Mouse (Mus musculus) lung, postnatal 0 days (tissue): ENCODE measurements around the gene Actn1. TPM values are rescaled to one million over a fixed set of nuclear protein-coding genes. Genes with fewer than 3 reads are reported as not detected.

Experiments
- ATAC-seq: fragments of 200-750 bp; cut with Nextera tagmentation; 2 replicates; pipeline ENCODE4 v1.8.0; 2017; ENCODE audit warnings: moderate library complexity
- DNase-seq: peaks from one replicate; pipeline ENCODE4 v3.0.0-alpha.2; 2016; ENCODE audit warnings: low spot score
- H3K27ac ChIP-seq: fragments of 300-500 bp; sonication (generic); 2 replicates; pipeline ENCODE4 v1.5.1; 2014; ENCODE audit warnings: antibody characterized with exemption, mild to moderate bottlenecking, low read length, mixed read lengths
- H3K27me3 ChIP-seq: fragments of 300-500 bp; sonication (generic); replicated peaks from 2 replicates; pipeline ENCODE4 v1.6.1; 2014; ENCODE audit warnings: low read length, mixed read lengths; ENCODE audit not compliant: insufficient read depth
- H3K36me3 ChIP-seq: fragments of 300-500 bp; sonication (generic); 2 replicates; pipeline ENCODE4 v1.6.1; 2014; ENCODE audit warnings: low read length, mixed read lengths; ENCODE audit not compliant: insufficient read depth
- H3K4me1 ChIP-seq: fragments of 300-500 bp; sonication (generic); 2 replicates; pipeline ENCODE4 v1.6.1; 2014; ENCODE audit warnings: antibody characterized with exemption, low read depth, low read length, mixed read lengths; ENCODE audit not compliant: insufficient read depth
- H3K4me2 ChIP-seq: fragments of 300-500 bp; sonication (generic); replicated peaks from 2 replicates; pipeline ENCODE4 v1.6.1; 2014; ENCODE audit warnings: low read depth, mild to moderate bottlenecking, low read length, moderate library complexity, mixed read lengths
- H3K4me3 ChIP-seq: fragments of 300-500 bp; sonication (generic); 2 replicates; pipeline ENCODE4 v1.5.1; 2014; ENCODE audit warnings: low read depth, low read length
- H3K9ac ChIP-seq: fragments of 300-500 bp; sonication (generic); replicated peaks from 2 replicates; pipeline ENCODE4 v1.6.1; 2014; ENCODE audit warnings: low read depth, mild to moderate bottlenecking
- H3K9me3 ChIP-seq: fragments of 300-500 bp; sonication (generic); 2 replicates; pipeline ENCODE4 v1.6.1; 2016; ENCODE audit warnings: low read length, mixed read lengths
- CTCF ChIP-seq: IDR thresholded peaks from 2 replicates; pipeline ENCODE4 v1.5.1; 2016; ENCODE audit warnings: antibody characterized with exemption, mild to moderate bottlenecking
- EP300 ChIP-seq: IDR thresholded peaks from 2 replicates; pipeline ENCODE4 v1.6.1; 2016; ENCODE audit warnings: antibody characterized with exemption, mild to moderate bottlenecking, control low read depth
- WGBS: fragments of 180-500 bp; shearing (Covaris S2); extraction: QIAGEN DNeasy Blood & Tissue Kit; methylation state at CpG from one replicate; pipeline ENCODE4 v1.1.7; 2014; 5-methylcytosine and 5-hydroxymethylcytosine counted together
- polyA plus RNA-seq: library from polyadenylated mRNA; unstranded; fragments of >200 nt; fragmentation: Nextera tagmentation; extraction: Ambion mirVana; gene quantifications from 2 replicates; pipeline ENCODE4 v1.2.1, GENCODE M21; 2015

Actn1 gene
- polyA plus RNA-seq, 1 experiment from 2014 or later, result 30.0 TPM

- Histone ChIP-seq H3K36me3 (no peaks in the 10 kb centered on the region), H3K4me3 (no peak overlapping the region), H3K27ac (no peak overlapping the region), H3K9ac (no peak overlapping the region), H3K4me1 (no peaks in the 10 kb centered on the region; the same call in 1 of the 2 replicates), H3K4me2 (no peak overlapping the region), H3K9me3 (no peaks in the 10 kb centered on the region), H3K27me3 (no peaks in the 10 kb centered on the region)
- ATAC-seq, result no peak
- DNase-seq, result no peak
- 55% methylated on average over 3 of the region's 3 CpGs for WGBS
- TF ChIP-seq CTCF, result no peak
- no peak for TF ChIP-seq EP300
Observed at GRCm38 (mm10) chr12:80144846-80145245, 115.3 kb downstream of the Actn1 start.

DNA sequence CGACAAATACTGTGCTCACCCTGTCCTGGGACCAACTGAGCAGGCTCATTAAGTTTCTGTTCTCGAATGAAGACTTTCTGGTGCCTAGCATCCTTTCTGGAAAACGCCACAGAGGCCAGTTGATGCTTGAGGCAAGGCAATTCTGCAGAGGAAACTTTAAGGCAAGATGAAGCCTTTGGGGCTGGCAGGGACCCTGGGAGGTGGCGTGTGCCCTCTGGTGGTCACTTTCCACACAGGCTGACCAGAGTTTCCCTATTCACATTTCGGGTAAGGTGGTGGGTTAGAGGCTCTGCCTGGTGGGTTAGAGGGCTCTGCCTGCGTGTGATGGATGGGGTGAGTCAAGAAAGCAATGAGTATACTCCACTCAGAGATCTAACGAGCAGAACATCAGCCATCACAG, 118.7 kb downstream of the Actn1 start:
- Histone ChIP-seq H3K27ac (no peak overlapping the region), H3K27me3 (no peaks in the 10 kb centered on the region), H3K4me3 (no peak overlapping the region), H3K4me1 (no peaks in the 10 kb centered on the region; the same call in 1 of the 2 replicates), H3K4me2 (no peak overlapping the region), H3K36me3 (no peaks in the 10 kb centered on the region), H3K9ac (no peak overlapping the region), H3K9me3 (no peaks in the 10 kb centered on the region)
- TF ChIP-seq CTCF, result peak; percentile 96
- no peak for TF ChIP-seq EP300
- 18% methylated on average over 7 of the region's 7 CpGs for WGBS
- ATAC-seq (peak; percentile 61), DNase-seq (peak; percentile 85)

GRCm38 (mm10) chr12:80141011-80141410, 119.2 kb downstream of the Actn1 start:
- no peaks in the 10 kb centered on the region for H3K36me3 ChIP-seq
- no peaks in the 10 kb centered on the region for H3K9me3 ChIP-seq
- DNase-seq (no peak), ATAC-seq (peak; percentile 25; the same call in 1 of the 2 replicates)
- H3K27me3 ChIP-seq, result no peaks in the 10 kb centered on the region
- no peak overlapping the region for H3K27ac ChIP-seq
- no peak overlapping the region for H3K4me3 ChIP-seq
- H3K9ac ChIP-seq, result no peak overlapping the region
- no peak overlapping the region for H3K4me2 ChIP-seq
- TF ChIP-seq EP300, result no peak
- no peaks in the 10 kb centered on the region; the same call in 1 of the 2 replicates for H3K4me1 ChIP-seq
- 69% methylated on average over 8 of the region's 8 CpGs for WGBS

DNA sequence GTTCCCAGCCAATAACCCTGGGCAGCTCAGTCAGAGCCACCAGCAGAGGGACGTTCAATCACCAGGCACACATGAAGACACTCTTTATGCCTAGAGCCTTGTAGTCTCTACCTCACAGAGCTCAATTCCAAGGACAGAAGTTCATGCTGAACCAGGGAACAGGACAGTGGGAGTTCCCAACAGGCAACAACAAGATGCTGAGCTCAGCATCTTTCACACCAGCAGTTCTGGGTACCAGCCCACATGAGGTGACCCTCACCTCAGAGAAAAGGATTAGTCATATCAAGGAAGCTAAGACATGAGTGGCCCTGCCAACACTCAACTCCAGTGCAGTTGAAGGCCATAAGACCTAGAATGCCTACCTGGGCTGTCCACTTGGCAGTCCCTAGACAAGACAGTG, 122.4 kb downstream of the Actn1 start:
- no peak for ATAC-seq
- TF ChIP-seq CTCF (0 out of 2 replicates have a peak, but pooled peaks have one; percentile 6), EP300 (no peak)
- Histone ChIP-seq H3K4me3 (no peak overlapping the region), H3K4me1 (no peaks in the 10 kb centered on the region; the same call in 1 of the 2 replicates), H3K4me2 (no peak overlapping the region), H3K9ac (no peak overlapping the region), H3K36me3 (no peaks in the 10 kb centered on the region), H3K9me3 (no peaks in the 10 kb centered on the region), H3K27me3 (no peaks in the 10 kb centered on the region), H3K27ac (no peak overlapping the region)
- 65% methylated on average over 1 of the region's 1 CpGs for WGBS
- no peak for DNase-seq

DNA sequence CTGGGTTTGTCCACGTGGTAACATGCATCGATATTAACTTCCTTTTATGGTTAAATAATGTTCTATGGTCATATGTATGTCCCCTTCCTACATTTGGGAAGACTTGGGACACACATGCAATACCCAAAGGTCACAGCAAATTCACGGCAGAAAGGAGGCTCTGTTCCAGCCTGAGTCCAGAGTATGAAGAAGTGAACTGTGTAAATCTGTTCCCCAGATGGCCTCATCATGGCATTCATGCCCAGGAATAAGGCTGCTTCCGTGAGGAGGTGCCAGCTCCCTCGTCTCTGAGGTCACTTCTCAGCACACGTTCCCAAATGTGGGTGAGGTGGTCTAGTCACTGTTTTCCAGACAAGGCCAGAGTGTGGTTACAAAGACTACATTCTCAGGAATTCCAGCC, 122.9 kb downstream of the Actn1 start:
- no peaks in the 10 kb centered on the region for H3K9me3 ChIP-seq
- H3K9ac ChIP-seq, result no peak overlapping the region
- no peak for ATAC-seq
- no peak for DNase-seq
- H3K4me3 ChIP-seq, result no peak overlapping the region
- H3K4me1 ChIP-seq, result no peaks in the 10 kb centered on the region; the same call in 1 of the 2 replicates
- H3K4me2 ChIP-seq, result no peak overlapping the region
- no peak for TF ChIP-seq CTCF
- no peak for TF ChIP-seq EP300
- no peaks in the 10 kb centered on the region for H3K36me3 ChIP-seq
- H3K27ac ChIP-seq, result no peak overlapping the region
- H3K27me3 ChIP-seq, result no peaks in the 10 kb centered on the region
- WGBS, result 76% methylated on average over 6 of the region's 6 CpGs

GRCm38 (mm10) chr12:80136264-80136930, 123.8 kb downstream of the Actn1 start:
- Histone ChIP-seq H3K9me3 (no peaks in the 10 kb centered on the region), H3K9ac (no peak overlapping the region), H3K4me2 (no peak overlapping the region), H3K27ac (0 out of 2 replicates have a peak overlapping the region, but pooled peaks have one; percentile 3), H3K4me3 (no peak overlapping the region), H3K27me3 (no peaks in the 10 kb centered on the region), H3K36me3 (no peaks in the 10 kb centered on the region), H3K4me1 (peaks cover 6% of the 10 kb centered on the region; the same call in 1 of the 2 replicates)
- 69% methylated on average over 12 of the region's 12 CpGs for WGBS
- ATAC-seq (no peak), DNase-seq (peak; percentile 71)
- TF ChIP-seq CTCF, result no peak
- no peak for TF ChIP-seq EP300
